Mouse (Mus musculus): ENCODE measurements at regions not wholly inside any gene's neighbourhood (a gene's known extent, or its start where the extent isn't known, plus 50 kb on each side); places are given as distances from the start of the nearest gene placed in this dataset.

DNA sequence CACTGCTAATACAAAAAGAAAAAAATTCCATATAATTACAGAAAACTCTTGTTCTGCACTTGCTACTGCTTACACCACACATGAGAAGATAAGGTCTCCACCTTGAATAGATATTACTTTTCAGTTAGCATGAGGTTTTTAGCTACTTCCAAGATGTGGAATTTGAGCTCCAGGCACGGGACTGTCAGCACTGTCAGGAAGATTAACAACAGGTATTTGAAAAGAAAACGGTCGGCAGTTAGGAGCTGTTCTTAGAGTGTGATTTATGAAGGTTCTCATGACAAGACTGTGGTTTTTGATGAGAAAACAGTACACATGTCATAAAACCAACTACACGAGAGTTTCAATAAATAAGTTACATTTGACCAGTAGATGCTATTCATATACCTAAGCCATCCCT is 2970.4 kb upstream of the 5930422O12Rik start:
- no peak for DNase-seq (ENCODE audit: extremely low spot score in 1 of 2, low spot score in 1 of 2)

DNA sequence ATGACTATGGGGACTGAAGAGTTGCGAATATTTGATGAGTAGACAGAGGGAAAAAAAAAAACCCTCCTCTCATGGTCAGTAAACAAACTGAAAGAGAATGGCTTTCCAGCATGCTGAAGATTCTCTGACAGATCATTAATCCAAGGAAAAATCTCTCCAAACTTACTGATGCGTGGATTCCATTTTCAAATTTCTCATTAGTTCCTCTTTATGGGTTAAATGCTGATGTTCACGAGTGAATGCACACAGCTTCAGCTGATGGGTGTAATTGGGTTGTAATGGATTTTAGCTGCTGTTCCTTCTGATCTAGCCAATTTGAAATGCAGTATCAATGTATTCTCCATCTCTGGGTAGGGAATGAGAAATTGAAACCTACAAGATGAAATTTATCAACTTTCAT is 2945.6 kb upstream of the 5930422O12Rik start:
- DNase-seq (ENCODE audit: extremely low spot score in 1 of 2, low spot score in 1 of 2) = no peak

DNA sequence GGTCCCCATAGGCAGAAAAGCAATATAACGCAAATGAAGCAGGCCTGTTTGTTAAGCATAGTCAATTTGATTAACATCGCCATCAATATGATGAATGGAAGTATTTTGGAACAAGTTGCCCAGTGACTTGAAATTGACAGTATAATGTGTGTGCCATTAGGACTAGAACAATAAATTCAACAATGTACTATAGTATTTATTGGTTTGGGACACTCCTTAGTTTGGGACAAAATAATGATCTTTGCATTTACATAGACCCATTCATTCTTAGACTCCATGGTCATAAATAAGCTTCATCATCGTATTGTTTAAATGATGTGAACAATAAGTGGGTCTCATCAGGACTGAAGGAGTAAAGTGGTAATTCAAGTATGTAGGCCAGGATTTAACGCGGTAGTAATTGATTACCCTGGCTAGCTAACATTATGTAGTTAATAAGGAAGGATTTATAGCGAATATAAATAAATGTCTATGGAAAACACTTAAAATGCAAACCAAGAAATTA is 2933.6 kb upstream of the 5930422O12Rik start:
- no peak for DNase-seq (ENCODE audit: extremely low spot score in 1 of 2, low spot score in 1 of 2)

DNA sequence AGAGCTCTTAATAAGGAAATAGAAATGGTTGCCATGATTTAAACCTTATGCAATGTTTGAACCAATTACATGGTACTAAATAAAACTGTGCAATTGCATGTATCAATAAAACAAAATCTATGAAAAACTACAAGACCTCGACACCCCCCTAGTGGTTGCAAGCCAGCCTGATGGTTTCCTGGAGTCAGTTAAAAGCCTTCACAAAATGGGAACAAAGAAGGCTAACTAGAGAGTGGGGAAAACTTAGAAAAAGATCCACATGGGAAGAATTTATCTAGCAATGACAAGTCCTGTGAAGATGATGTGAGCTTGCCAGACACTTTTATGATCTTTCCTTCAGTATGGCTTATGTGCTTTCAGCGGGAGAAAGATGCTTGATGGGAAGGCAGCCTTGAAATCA is 2926.3 kb upstream of the 5930422O12Rik start:
- DNase-seq (ENCODE audit: extremely low spot score in 1 of 2, low spot score in 1 of 2) = peak in 1 of 2 experiments; percentile 17

DNA sequence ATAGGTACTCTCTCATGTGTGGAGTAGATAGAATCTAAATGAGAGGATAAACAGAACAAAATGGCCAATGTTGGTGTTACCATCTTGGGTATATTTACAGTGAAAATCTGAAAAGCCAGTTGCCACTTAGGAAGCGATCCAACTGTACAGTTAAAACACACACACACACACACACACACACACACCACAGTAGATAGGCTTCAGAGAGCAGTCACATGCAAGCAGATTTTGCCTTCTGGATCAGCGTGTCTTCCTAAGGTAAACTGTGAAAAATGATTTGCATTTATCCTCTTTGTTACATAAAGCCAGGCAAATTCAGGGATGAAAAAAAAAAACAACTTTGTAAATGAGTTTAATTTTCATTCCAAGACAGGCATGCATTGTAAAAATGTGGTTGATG is 2917.2 kb upstream of the 5930422O12Rik start:
- peak; percentile 1 to 13 for DNase-seq (ENCODE audit: extremely low spot score in 1 of 2, low spot score in 1 of 2)

DNA sequence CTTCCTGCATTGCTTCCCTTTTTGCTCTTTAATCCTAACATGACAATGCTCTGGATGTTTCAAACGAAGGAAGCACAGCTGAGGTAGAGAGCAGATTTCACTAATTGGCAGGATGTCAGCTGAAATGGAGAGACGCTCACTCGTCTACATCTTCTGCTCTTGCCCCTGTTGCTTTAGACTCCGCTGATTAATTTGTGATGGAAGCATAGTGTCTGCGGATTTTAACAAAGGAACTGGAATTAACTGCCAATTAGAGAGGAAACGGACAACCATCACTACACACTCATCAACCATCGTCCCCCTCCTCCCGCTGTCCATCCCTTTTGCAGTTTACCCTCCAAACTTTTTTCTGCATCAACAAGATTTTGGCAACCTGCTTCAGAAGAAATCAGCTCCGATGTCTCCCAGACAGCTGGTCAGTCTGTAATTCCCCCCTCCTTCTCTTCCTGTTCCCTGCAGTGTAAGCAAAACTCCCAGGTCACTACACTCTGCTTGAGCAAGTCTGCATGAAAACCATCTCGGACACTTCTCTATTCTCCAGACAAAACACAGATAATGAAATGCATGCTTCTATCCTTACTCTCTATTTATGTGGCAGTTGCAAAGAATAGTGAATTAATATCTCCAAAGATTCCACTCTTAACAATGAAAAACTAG is 2905.6 kb upstream of the 5930422O12Rik start:
- no peak for DNase-seq (ENCODE audit: extremely low spot score in 1 of 2, low spot score in 1 of 2)

DNA sequence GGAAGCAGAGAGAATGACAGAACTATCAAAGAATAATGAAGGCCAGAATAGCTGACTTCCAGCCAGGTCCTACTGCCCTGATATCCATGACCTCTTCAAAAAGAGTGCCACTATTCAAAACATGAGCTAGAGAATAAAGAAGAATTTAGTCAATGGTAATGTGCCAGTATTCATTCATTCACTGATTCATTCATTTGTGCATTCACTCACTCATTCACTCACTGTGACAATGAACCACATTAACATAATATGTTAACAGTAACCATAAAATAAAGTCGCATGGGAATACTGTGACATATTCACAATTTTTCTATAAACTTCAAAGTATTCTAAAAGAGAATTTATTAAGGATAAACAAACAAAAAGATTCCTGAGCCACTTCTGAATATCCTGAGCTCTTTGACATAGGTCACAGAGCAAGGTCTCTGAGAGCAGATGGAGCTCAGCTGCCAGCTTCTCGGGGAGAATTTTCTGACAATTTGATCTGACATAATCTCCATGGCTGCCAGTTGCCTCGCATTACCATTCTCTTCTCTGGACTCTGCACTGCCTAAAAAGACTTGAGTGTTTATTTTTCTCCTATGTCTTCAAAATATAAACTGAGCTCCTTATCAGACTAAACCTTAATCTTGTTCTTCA is 2895.5 kb upstream of the 5930422O12Rik start:
- no peak for DNase-seq (ENCODE audit: extremely low spot score in 1 of 2, low spot score in 1 of 2)

DNA sequence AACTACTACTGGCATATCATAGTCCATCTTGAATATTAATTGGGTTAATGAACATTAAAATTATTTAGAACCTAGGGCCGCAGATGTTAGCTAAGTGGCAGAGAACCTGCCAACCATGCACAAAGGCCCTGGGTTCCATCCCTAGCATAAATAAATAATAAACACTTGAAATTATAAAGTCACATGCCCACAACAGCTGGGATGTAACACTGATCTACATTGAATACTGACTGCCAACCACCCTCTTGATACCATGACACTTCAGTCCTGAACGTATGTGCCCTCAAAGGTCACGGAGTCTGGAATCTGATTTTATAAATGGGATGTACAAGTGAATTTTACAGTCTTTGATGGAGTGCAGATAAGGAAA is 2895.0 kb upstream of the 5930422O12Rik start:
- DNase-seq (ENCODE audit: extremely low spot score in 1 of 2, low spot score in 1 of 2) = no peak

DNA sequence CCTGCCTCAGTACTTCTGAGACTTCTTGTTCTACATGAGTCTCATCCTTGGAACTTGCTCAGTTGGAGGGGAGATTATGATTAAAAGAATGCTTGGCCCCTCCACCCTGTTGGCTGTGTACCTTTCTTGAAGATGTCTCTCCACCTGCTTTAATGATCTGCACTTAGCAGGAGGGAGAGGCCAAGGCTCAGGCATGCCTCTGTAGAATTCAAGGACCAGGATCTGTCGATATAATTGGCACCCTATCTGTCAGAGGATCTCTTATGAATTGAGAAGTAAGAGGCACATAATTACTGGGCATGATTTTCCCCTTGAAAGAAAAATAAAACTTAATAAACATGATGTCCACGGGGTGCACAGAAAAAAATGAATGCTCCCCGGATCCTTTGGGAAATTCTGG is 2893.1 kb upstream of the 5930422O12Rik start:
- DNase-seq (ENCODE audit: extremely low spot score in 1 of 2, low spot score in 1 of 2) = no peak

DNA sequence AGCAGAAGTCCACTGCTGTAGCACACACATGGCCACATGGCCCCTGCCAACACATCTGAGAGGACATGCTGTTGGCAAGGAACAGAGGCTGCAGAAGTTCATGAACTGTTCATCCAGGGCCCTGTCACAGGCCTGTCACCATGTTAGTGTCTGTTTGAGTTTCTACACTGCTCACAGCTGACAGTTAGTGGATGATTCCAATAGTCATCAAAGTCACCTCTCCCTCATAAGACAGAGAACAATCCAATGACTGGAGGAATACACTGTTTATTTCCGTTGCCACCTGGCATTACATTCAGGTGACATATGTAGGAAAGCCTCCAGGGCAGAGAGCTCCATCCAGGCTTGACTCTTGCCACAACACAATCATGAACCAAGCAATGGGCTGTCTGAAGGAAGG is 2886.3 kb upstream of the 5930422O12Rik start:
- DNase-seq (ENCODE audit: extremely low spot score in 1 of 2, low spot score in 1 of 2) = no peak

DNA sequence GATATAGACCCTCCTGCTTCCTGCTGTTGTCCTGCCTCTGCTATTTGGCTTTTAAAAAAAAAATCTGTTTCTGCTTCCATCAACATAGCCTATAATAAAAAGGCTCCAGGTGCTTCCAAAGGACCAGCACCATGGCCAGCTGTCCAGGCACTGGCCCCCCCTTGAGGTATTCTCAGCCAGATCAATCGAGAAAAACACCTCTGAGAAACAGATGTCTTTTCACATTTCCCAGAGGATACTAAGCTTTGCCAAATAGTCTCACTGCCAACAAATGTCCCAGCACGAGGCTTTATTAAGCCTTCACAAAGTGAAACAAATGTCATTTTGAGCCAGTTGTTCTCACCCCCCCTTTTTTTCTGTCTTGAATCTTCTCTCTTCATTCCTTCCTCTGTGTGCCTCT is 2880.7 kb upstream of the 5930422O12Rik start:
- peak in 1 of 2 experiments; percentile 5 for DNase-seq (ENCODE audit: extremely low spot score in 1 of 2, low spot score in 1 of 2)

DNA sequence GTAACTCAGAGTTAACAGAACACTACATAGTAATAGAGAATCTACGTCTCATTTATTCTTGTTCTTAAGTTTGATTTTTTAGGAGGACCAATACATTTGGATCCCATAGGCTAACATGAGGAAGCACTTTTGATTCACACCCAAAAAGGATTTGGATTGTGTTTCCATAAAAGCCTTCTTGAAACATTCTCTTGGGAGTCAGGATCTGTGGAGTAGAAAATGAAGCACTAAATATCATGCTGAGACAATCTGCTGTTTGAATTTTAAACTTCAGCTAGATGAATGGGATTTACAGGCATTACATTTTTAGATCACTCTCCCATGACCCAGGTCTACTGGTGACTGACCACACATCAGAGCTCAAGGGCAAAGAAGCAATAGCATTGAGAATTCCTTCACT is 2877.5 kb upstream of the 5930422O12Rik start:
- no peak for DNase-seq (ENCODE audit: extremely low spot score in 1 of 2, low spot score in 1 of 2)

DNA sequence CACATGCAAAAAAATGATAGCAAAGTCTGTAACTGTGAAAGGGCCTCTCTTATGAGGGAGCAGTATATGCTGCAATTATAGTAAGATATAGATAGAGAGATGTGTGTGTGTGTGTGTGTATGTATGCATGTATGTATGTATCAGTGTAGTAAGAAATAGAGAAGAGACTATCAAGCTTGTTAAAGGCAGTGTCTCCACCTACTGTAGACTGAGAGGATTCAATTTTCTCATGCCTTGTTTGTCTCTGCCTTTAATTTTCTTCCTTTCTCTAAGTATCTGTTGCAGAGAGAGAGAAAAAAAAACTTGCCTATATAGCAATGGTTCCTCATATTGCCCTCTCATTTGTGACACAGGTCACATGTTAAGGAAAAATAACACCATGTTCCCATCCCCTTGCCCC is 2871.1 kb upstream of the 5930422O12Rik start:
- peak in 1 of 2 experiments; percentile 4 for DNase-seq (ENCODE audit: extremely low spot score in 1 of 2, low spot score in 1 of 2)

DNA sequence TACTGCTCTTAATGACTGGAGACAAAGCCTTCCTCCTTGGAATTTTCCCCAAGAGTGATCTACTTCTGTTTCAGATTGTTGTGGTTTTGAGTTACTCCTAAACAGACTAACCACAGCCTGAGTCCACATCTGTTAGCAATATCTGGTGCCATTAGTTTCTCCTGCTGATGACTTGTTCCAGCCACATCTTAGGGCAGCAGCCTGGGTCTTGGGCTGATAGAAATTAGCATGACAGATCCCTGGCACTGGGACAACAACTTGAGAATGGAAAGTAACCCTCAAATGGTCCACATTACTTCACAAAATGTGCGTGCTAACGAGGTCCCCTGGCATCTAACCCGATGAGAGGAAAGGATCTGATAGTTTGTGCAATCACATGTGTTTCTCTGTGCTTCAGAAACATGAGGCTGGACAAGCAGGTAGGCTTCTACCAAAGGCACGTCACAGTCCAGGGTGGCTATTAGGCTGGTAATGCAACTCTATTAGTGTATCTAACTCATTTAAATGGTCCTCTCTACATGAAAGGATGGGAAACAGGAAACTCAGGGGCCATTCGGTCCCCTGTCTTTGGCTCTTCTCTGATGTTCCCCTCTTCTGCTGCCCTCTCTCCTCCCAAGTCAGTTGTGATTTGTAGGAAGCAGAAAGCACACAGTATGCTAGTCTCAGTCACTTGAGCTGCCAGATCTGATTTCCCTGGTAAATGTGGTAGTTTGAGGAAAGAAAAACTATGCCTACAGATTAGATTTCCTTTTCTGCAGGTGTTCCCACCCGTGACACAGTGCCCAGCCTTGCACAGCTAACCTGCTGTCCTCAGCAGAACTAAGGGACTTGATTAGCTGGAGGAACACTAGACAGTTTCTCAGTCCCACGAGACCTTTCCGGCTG is 2866.9 kb upstream of the 5930422O12Rik start:
- no peak for DNase-seq (ENCODE audit: extremely low spot score in 1 of 2, low spot score in 1 of 2)

DNA sequence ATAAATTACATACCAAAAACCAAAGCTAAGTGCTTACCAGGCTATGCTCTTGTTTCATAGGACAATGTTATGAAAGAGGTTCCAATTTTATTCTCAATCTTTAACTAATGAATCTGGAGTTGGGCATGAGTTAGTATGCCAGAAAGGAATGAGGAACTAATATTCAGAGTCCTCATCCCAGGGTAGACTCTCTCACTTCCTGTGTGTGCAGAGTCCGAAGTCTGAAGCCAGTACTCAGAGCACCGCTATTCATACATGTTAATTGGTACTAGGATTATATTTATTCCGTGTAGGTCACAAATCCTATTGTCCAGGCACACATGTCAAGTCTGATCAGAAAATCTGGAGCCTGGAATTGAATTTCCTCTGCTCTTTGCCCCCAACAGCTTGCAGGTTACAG is 2858.7 kb upstream of the 5930422O12Rik start:
- no peak for DNase-seq (ENCODE audit: extremely low spot score in 1 of 2, low spot score in 1 of 2)

DNA sequence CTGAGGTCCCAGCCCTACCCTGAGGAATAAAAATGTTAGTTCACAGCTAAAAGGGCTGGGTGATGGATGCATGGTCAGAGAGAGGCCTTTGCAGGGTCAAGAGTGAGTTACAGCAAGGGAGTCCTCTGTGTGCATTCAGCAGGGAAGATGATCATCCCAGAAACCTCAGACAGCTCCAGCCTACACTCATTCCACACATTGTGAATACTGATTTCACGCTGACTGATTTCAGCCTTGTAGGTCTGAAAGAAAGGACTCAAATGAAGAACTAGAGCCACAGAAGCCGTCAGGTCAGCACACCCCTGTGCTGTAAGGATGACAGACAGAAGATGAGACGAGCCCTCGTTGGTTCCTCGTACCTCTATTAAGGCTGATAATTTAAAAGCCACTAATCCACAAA is 2858.0 kb upstream of the 5930422O12Rik start:
- no peak for DNase-seq (ENCODE audit: extremely low spot score in 1 of 2, low spot score in 1 of 2)

DNA sequence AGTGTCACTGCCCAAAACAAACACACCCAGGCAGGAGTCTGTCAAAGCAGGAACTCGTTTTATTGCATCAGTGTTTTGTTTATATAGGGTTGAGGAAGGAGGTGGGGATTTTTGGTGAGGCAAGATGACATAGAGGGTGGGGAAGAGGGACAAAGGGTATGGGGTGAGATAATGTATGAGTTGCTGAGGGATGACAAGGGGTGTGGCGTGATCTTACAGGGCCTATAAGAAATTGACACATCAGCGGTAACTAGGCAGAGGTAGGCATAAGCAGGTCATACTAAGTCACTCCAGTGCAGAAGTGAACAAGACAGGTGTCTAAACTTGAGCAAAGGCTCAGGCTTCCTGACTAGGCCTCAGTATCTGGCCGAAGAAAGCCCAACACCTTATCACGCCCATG is 2841.0 kb upstream of the 5930422O12Rik start:
- DNase-seq (ENCODE audit: extremely low spot score in 1 of 2, low spot score in 1 of 2) = no peak

DNA sequence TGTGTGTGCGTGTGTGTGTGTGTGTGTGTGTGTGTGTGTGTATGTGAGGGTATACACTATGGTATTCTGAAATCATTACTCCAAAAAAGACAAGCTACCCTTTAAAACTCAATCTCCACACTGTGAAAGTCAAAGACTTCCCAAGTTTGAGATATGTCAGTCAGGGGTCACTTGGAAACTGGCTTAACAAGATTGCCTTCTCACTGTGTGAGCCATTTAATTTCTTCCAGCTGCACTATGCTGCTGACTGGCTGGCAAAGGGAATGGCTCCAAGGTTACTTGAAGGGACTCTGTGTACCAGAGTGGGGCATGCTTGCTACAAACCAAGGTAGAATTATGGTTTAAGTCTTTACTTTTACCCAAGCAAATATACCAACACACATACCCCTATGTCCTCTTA is 2826.1 kb upstream of the 5930422O12Rik start:
- DNase-seq (ENCODE audit: extremely low spot score in 1 of 2, low spot score in 1 of 2) = no peak

DNA sequence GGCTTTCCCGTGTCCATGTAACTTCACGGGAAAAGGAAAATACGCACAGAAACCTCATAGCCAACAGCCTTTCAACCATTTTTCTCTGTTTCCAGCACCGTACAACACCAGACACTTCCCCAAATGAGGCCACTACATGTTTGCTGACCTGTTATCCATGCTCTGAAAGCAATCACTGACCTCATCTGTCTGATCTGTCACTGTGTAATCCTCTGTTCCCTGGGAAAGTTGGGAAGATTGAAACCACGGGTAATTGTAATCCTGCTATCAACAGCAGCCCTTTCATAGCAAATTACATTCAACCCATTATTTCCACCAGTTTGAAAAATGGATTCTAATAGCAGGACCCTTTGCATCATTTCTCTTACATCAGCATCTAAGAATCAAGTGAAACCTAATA is 2798.2 kb upstream of the 5930422O12Rik start:
- DNase-seq (ENCODE audit: extremely low spot score in 1 of 2, low spot score in 1 of 2) = no peak

DNA sequence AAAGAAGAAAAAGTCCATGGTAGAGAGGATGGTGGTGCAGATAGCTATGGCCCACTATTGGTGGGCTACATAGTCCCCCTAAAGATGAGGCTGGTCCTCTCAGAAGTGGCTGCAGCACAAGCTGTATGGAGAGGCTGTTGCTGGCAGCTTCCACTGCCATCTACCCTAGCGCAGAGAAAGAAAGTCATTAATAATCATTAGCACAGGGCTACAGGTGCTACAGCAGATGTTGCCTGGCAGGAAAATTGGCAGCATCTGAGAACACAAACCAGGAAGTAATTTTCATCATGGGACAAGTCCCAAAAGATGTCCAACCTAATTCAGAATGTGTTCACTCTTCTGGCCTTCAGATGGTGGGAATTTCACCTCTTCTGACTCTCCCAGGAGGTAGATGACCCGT is 2791.7 kb upstream of the 5930422O12Rik start:
- no peak for DNase-seq (ENCODE audit: extremely low spot score in 1 of 2, low spot score in 1 of 2)

DNA sequence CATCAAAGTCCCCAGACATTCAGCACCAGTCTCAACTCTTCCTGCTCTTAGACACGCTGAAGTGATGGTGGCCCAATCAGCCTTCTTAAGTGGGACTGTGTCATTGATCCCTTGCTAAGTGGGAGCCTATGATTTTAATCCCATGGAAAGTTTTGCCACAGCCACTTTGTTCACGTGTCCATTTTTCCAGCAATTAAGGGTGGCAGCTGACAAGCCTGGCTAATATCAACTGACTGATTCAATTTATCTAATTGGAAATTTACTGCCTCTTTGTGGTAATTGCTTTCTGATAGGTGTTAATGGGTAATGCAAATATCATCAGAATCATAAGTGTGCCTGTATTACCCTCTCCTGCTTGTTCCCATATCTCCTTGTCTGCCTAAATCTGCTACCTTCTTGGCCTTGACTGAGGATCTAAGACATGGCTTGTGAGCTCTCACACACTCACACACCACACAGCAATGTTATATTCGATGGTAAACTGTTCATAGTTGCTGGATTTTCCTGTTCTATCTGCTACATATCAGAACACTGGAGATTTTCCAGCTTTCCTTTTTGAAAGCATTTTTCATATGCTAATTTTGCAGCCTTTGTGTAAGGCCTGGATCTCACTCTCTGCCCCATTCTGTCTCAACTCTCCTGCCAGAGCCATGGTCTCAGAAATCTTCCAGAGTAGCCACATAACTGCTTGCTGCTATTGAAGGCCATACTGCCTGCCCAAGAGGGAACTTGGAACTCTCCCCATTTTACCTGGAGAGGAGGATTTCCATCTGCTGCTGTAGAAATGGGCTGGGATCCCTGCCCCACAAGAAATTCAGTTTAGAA is 2785.4 kb upstream of the 5930422O12Rik start:
- DNase-seq (ENCODE audit: extremely low spot score in 1 of 2, low spot score in 1 of 2) = no peak
